Mouse (Mus musculus): ENCODE measurements around the gene Ostc.

Gene Ostc

DNA sequence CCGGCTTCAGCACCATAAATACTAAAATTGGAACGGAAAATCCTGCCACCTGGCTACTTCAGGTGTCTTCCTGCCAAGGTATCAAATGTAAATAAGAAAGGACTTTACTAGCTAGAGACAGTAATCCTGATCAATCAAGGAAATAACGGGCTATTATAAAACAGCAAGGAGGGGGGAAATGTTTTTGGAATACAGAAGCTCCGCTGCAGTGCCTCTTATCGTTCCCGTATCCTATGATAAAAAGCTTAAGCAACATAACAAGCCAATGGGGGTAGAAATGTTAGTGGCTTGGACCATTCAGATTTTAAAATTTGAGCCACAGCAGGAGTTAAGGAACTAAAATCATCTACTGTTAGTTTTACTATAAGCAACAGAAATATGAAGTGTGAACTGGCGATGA lies 859 bp upstream of the Ostc start:
- no peak for DNase-seq (ENCODE audit: low spot score)

- no peak for DNase-seq (ENCODE audit: low spot score)
Measured at GRCm38 (mm10) chr3:130708529-130708928, 715 bp downstream of the Ostc start.

GRCm38 (mm10) chr3:130702289-130702688 lies 7.0 kb downstream of the Ostc start:
- DNase-seq (ENCODE audit: low spot score) = no peak

- no peak for DNase-seq (ENCODE audit: low spot score)
Measured at GRCm38 (mm10) chr3:130697622-130698021, 11.6 kb downstream of the Ostc start.

DNA sequence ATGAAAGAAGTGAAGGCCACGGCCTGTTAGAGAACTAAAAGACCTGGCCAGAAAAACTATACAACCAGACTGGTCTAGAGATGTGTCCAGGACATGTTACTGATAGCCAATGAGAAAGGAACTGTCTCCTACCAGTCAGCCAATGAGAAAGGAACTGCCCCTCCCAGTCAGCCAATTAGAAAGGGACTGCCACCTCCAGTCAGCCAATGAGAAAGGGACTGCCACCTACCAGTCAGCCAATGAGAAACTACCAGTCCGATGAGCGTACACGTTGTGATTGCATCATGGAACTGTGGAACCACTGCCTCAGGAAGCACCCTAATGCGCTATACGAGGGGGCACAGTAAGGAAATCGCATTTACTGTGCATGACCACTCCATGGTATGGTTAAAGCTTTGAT lies 14.5 kb downstream of the Ostc start:
- DNase-seq (ENCODE audit: low spot score) = no peak

DNA sequence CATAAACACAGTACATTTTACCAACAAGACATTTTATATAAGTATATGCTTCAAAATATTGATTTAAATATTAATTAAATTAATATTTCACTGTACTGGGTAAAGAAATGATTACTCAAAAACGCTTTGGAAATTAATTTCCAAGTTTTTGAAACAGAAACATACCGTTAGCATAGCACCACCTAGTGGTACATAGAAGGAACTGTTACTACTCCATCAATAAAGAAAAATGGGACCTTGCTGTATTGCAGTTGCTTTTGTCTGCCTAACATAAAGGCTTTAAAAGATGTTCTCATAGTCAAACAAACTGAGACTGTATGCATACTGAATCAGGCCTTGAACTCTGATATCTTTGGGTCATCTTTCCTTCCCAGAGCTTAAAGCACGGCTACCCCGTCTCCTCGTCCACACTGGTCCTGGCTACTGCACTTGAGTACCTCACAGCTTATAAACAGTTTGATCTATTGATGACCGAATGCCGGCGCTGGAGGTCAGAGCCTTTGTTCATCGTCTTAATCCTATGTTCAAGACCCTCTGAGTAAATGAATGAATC lies 15.1 kb downstream of the Ostc start:
- no peak for DNase-seq (ENCODE audit: low spot score)

DNA sequence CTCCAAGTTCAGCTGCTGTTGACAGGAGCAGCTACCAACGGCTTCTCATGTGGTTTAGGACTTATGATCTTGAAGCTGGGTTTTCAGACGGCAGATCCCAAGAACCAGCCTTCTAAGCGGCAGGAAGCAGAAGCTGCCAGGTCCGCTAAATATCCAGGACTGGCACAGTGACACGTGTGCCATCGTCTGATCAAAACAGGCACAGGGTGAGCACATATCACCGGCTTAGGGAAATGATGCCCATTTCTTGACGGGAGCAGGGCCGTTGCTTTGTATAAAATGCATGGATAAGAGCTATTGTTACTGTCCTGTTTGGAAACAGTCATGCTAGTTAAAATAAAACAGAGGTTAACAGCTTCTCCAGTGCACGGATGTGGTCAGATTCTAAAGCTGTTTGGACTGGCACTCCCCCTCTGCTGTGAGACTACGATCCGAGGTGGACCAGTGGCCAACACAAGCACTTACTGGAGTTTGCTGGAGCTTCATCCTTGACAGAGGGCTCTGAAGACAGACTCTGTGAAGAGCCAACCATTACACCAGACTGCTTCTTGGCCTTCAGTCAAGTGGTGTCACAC lies 17.6 kb downstream of the Ostc start:
- DNase-seq (ENCODE audit: low spot score) = no peak

DNA sequence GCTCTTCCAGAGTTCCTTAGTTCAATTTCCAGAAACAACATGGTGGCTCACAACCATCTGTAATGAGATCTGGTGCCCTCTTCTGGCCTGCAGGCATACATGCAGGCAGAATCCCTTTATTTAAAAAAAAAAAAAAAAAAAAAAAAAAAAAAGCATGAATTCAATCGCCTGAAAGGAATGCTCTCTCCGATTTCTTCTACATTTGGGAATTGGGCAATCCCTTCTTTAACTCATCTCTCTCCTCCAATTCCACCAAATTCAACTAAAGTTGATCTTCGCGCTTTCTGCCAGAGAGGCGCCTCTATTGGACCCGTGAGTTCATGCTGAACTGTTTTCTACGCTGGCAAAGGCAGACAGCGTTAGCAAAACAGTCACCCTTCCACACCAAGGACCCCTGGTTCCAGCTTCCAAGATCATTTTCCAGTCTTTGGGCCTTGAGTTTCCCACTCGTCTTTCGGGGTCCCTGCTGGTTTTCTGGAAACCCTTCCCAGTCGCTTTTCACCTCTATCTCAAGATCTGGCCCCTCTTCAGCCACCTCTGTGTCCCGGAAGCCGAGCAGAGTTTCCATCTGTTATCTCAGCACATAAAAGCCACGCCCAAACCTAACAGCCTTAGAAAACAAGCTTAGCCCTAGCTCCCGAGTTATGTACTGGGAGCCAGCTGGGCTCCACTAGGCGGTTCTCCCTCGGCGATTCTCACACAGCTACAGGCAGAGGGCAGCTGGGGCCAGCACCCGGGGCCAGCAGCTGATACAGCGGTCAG lies 18.2 kb downstream of the Ostc start:
- DNase-seq (ENCODE audit: low spot score) = no peak

DNA sequence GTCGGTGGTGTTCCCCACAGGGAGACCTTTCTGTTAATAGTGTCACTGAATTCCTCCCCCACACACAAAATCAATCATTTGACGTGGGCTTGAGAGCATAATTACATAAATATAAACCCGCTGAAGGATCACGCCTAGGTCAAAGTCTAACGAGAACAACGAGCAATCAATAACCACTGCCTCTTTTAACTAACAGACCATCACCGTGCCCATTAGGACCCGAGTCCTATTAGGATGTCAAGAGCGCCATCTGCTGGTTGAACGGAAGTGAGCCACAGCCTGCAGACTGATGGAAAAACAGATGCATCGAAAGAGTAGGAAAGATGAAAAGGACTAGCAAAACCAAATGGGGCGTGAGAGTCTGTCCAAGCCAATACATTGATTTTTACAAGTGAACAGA lies 19.6 kb downstream of the Ostc start:
- peak; percentile 93 for DNase-seq (ENCODE audit: low spot score)

- DNase-seq (ENCODE audit: low spot score) = no peak
Measured at GRCm38 (mm10) chr3:130687051-130687450, 22.2 kb downstream of the Ostc start.

DNA sequence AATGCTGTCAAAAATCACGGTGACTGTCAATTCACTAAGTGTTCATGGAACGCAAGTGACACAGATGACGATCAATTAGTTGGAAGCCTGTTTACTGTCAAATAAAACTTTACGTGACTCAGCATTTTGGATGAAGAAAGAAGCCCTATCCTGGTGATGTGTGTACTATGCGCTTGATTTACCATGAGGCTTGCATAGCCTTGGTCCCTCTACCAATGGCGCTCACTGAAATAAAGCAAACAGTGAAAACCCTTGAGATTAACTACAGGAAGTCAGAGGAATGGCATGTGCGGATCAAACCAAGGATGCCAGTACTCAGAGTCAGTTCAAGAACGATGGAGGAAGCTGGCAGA lies 24.3 kb downstream of the Ostc start:
- no peak for DNase-seq (ENCODE audit: low spot score)

DNA sequence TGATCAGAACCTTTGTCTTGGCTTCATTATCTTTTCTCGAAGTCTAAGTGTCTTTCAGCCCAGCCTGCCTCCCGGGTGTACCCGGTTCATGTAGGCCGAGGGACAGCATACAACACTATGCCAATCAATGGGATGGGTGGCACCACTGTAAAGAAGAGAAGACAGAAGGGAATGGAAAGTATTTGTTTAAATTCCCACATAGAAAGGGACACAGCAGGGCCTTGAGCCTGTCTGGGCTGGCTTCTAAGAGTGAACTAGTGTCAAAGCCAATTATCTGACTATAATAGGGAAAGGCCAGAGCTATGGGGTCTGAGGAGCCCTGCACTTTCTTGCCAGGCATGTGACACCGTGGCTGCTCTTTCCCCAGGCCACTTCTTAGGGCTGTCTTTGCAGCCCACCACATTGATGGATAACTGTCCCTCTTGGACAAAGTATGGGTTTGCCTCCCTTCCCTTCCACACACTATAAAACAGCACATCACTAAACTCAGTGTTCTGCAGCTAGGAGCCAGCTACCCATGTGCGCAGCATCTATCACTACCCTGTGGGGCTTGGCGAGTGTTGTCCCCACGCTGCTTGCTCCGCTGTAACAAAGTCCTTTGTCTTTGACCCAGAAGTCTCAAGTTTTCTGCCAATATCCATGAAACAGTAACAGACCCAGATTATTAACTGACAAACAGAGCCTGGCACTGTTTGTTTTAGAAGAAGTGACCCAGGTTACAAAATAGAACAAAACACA lies 24.8 kb downstream of the Ostc start:
- no peak for DNase-seq (ENCODE audit: low spot score)

- DNase-seq (ENCODE audit: low spot score) = no peak
Measured at GRCm38 (mm10) chr3:130683836-130684235, 25.4 kb downstream of the Ostc start.

GRCm38 (mm10) chr3:130682183-130682582 lies 27.1 kb downstream of the Ostc start:
- no peak for DNase-seq (ENCODE audit: low spot score)

DNA sequence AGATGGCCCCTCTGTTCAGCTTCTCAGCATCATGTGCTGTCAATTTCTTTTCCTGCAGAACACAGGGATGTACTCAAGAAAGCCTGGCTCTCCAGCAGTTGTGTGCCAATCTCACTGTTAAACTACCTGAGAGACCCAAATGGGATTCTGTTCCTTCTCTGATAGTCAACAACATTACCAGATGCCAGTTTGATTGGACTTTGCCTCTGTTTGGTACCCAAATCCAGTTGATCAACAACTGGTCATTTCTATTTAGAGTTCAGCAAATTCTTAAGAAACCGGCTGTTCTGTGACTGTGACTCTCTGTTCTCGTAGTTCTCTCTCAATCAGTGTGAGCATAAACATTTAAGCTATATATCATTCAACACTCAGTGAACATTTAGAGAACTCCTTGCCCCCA lies 28.0 kb downstream of the Ostc start:
- no peak for DNase-seq (ENCODE audit: low spot score)

DNA sequence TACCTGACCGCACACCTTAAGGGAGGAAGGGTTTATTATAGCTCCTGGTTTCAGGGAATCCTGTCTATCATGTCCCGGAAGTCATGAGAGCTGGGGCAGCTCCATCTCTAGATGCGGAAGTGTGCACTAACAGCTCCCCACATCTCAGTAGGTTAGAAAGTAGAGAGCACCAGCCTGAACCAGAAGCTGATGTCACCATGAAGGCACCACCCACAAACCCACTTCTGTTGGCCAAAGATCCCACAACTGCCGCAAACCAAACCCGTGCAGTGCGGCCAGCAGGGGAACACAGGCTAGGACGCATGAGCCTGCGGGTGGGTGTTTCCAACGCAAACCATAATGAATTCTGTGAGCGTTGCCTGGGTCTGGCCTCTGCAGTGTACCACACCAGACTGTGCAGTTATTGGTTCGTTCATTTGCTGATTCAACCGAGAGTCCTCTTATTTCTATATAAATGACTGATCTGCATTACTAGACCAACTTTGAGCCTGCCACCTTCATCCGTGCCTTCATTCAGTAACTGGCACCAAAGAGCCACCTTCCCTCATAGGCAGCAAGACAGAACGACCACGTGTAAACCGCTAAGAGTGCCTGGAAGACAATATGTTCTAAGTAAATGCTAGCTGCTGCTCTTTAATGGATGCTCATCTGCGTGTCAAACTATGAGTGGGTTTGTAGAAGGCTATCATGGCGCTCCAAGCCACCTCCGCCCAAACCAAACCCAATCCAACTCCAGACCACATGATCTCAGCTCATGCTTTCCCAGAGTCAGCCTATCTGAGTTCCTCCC lies 31.4 kb downstream of the Ostc start:
- no peak for DNase-seq (ENCODE audit: low spot score)

- no peak for DNase-seq (ENCODE audit: low spot score)
Measured at GRCm38 (mm10) chr3:130671291-130671690, 38.0 kb downstream of the Ostc start.

DNA sequence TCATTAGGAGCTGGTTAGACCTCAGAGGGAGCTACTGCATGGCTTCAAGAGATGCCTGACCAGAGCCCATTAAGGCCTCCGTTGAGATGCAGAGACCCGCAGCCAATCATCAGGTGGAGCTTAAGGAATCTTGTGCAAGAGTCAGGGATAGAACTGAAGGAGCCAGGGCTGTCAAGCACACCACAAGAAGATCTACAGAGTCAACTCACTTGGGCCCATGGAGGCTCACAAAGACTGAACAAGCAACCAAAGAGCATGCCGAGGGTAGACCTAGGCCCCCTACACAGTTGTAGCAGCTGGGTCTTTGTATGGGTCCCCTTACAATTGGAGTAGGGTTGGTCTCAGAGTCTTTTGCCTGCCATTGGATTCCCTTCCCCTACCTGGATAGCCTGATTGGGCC lies 46.7 kb downstream of the Ostc start:
- DNase-seq (ENCODE audit: low spot score) = no peak

DNA sequence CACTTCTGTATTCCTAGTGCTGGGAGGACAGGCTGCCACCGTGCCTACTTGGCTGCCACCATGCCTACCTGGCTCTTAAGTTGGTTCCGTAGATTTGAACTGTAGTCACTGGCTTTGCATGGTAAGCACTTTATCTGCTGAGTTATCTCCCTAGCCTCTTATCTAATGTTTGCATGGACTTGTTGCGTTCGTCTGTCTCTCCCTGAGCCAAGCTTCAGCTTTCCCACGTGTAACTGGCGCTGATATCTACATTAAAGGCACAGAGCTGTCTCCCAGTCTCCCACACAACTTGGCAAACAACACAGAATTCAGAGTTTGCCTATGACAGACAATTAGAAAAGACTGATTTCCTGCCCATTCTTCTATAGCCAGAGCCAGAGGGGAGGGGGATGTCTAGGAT lies 48.6 kb downstream of the Ostc start:
- no peak for DNase-seq (ENCODE audit: low spot score)

GRCm38 (mm10) chr3:130649569-130649968 lies 59.7 kb downstream of the Ostc start:
- no peak for DNase-seq (ENCODE audit: low spot score)

DNA sequence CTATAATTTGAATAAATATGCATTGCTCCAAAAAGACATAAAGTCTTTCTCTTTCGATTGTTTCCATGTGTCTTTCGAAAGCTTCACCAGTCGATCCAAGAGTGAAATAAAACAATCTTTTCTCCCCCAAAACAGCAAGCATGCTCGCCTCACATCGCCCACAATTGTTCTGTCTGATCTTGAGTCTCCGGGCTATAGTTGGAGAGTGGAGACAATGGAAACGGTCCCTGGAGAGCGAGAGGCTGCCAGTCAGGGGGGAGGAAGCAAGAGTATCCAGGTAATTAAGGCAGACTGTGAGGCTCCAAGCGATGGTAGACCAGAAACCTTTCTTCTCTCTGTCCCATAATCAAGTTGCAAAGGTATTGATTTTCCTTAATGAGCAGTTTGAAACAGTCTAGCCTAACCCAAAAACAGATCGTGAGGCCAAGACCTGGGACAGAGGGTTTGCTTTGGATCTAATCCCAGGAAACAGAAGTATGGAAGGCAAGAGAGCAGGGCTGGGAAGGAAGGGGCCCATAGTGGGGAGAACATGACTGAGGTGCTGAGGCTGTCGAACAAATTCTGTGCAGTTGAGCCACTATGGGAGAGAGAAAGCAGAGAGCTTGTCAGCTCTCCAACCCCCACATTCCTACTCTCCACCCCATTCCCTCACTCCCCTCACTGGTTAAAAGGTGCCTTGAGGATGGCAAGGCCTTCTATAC lies 63.0 kb downstream of the Ostc start:
- DNase-seq (ENCODE audit: low spot score) = no peak
